In the genomic region with DNA sequence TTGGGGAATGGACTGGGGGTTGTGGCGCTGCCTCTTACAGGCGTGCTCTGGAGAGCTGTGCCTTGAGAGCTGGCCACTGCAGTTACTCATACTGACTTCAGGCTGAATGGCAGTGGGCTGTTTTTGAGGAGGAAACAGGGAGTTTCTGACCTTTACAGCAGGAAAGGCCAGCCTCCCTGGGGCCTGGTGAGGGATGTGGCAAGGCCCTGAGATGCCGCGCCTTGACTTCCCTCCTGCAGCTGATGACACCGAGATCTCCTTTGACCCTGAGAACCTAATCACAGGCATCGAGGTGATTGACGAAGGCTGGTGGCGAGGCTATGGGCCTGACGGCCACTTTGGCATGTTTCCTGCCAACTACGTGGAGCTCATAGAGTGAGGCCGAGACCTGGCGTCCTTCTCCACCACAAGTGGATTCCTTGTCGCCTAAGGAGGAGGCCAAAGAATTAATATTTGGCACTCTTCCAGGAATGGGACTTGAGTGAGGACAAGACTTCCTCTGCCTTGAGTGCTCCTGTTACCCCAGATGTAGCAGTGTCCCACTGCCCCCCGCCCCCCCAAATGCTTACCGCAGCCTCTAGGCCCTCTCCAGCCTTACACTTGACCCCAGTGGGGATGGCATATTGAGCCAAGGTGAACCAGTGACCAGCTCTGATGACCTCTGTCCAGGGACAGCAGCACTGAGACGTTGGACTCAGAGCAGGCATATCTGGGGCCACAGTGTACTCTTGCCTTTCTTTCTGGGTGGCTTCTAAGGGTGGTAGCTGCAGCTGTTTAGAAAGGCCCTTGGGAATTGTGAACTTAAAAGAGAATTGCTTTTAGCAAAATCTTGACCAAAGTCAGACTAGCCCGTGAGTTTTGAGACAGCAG, we compare ENCODE assay signal across 17 mouse cellular contexts. TPM values are rescaled to one million over a fixed set of nuclear protein-coding genes. Genes with fewer than 3 reads are reported as not detected.
A peak's percentile ranks its signal among the peaks of the same experiment; 100 is the strongest.
DNase-seq lines count a peak whose midpoint lies in the region; ATAC-seq and TF ChIP-seq lines count a peak whose summit lies in the region.
"Had no signal": no experiment of that assay in that cellular context is flagged by ENCODE, and none has a peak within 500 bp of the region (broad histone marks: within the 10 kb centered on the region; RNA-seq: fewer than 3 reads in every experiment).

No protein-coding gene starts in this region.

- 62% methylated on average over 17 of the region's 17 CpGs for WGBS in heart, embryonic 13.5 days
- 90% methylated on average over 17 of the region's 17 CpGs for WGBS in hindbrain, embryonic 12.5 days
- WGBS in midbrain, embryonic 14.5 days = 91% methylated on average over 17 of the region's 17 CpGs

- TF ChIP-seq CTCF in gastrocnemius, adult 2 months (IDR thresholded peaks at IDR 0.05) = no peak

- H3K4me1 ChIP-seq in heart, embryonic 13.5 days = peaks cover 52% of the 10 kb centered on the region
- H3K4me1 ChIP-seq in hindbrain, embryonic 12.5 days = peaks cover 10% of the 10 kb centered on the region
- no peaks in the 10 kb centered on the region for H3K4me1 ChIP-seq in midbrain, embryonic 14.5 days (ENCODE audit: control insufficient read depth, insufficient read depth, low read length)

- DNase-seq in heart, adult 18-20 months = no peak
- DNase-seq in gastrocnemius, adult 2 months = peak; percentile 73
- DNase-seq in gastrocnemius, postnatal 14 days = peak; percentile 35
- peak; percentile 68 for DNase-seq in lung, postnatal 14 days
- DNase-seq in midbrain, embryonic 14.5 days = no peak
- DNase-seq: cerebellum, postnatal 25 days; kidney, postnatal 10 days; thymus, postnatal 14 days had no signal

- no peak overlapping the region for H3K4me3 ChIP-seq in heart, embryonic 13.5 days
- H3K4me3 ChIP-seq in gastrocnemius, adult 2 months = no peak overlapping the region
- H3K4me3 ChIP-seq in hindbrain, embryonic 12.5 days = no peak overlapping the region
- no peak overlapping the region for H3K4me3 ChIP-seq in midbrain, embryonic 14.5 days (replicated peaks; ENCODE audit: low read depth, low read length)
- H3K4me3 ChIP-seq: embryonic facial prominence, embryonic 10.5 days; limb, embryonic 12.5 days; liver, embryonic 15.5 days; midbrain, embryonic 10.5 days; stomach, embryonic 15.5 days had no signal

- no peak overlapping the region; the same call in 1 of the 2 replicates for H3K9ac ChIP-seq in heart, embryonic 13.5 days
- H3K9ac ChIP-seq in hindbrain, embryonic 12.5 days = no peak overlapping the region
- H3K9ac ChIP-seq in midbrain, embryonic 14.5 days (replicated peaks; ENCODE audit: low read length) = no peak overlapping the region; the same call in 1 of the 2 replicates
- H3K9ac ChIP-seq: limb, embryonic 12.5 days; liver, embryonic 15.5 days; stomach, embryonic 15.5 days had no signal

- peaks cover 66% of the 10 kb centered on the region for H3K36me3 ChIP-seq in heart, embryonic 13.5 days
- peaks cover 62% of the 10 kb centered on the region for H3K36me3 ChIP-seq in hindbrain, embryonic 12.5 days
- peaks cover 69% of the 10 kb centered on the region for H3K36me3 ChIP-seq in midbrain, embryonic 14.5 days (ENCODE audit: control insufficient read depth, insufficient read depth, low read length)

- H3K9me3 ChIP-seq in heart, embryonic 13.5 days = no peaks in the 10 kb centered on the region
- no peaks in the 10 kb centered on the region for H3K9me3 ChIP-seq in hindbrain, embryonic 12.5 days (replicated peaks)
- H3K9me3 ChIP-seq in midbrain, embryonic 14.5 days (ENCODE audit: control insufficient read depth, low read length) = no peaks in the 10 kb centered on the region
- H3K9me3 ChIP-seq: embryonic facial prominence, embryonic 10.5 days; limb, embryonic 12.5 days; liver, embryonic 15.5 days; midbrain, embryonic 10.5 days; stomach, embryonic 15.5 days had no signal

- H3K27me3 ChIP-seq in heart, embryonic 13.5 days (replicated peaks) = no peaks in the 10 kb centered on the region
- H3K27me3 ChIP-seq in hindbrain, embryonic 12.5 days = no peaks in the 10 kb centered on the region
- H3K27me3 ChIP-seq in midbrain, embryonic 14.5 days (ENCODE audit: control insufficient read depth, insufficient read depth, low read length) = no peaks in the 10 kb centered on the region
- H3K27me3 ChIP-seq: CH12.LX; limb, embryonic 12.5 days; liver, embryonic 15.5 days; stomach, embryonic 15.5 days had no signal

- no peak overlapping the region for H3K4me2 ChIP-seq in heart, embryonic 13.5 days
- no peak overlapping the region for H3K4me2 ChIP-seq in hindbrain, embryonic 12.5 days (replicated peaks)
- no peak overlapping the region for H3K4me2 ChIP-seq in midbrain, embryonic 14.5 days (ENCODE audit: low read length)
- H3K4me2 ChIP-seq: limb, embryonic 12.5 days; liver, embryonic 15.5 days; stomach, embryonic 15.5 days had no signal

- intact Hi-C loops in gastrocnemius, adult 2 months (cut with DNase I) = no loop called here
- intact Hi-C loops in gastrocnemius, postnatal 14 days (cut with DNase I; ENCODE audit: low total_unique reads) = no loop called here

- 0 out of 2 replicates have a peak overlapping the region, but pooled peaks have one; percentile 14 for H3K27ac ChIP-seq in heart, embryonic 13.5 days (replicated peaks)
- H3K27ac ChIP-seq in gastrocnemius, adult 2 months = peak overlapping the region; percentile 98
- no peak overlapping the region for H3K27ac ChIP-seq in hindbrain, embryonic 12.5 days
- H3K27ac ChIP-seq in midbrain, embryonic 14.5 days (replicated peaks; ENCODE audit: low read depth, low read length) = no peak overlapping the region
- H3K27ac ChIP-seq: embryonic facial prominence, embryonic 10.5 days; limb, embryonic 12.5 days; liver, embryonic 15.5 days; midbrain, embryonic 10.5 days; stomach, embryonic 15.5 days had no signal

- ATAC-seq in heart, embryonic 13.5 days (ENCODE audit: extremely low read depth, insufficient number of reproducible peaks, low FRiP score, low TSS enrichment) = no peak
- no peak for ATAC-seq in hindbrain, embryonic 12.5 days (ENCODE audit: low FRiP score)
- ATAC-seq in midbrain, embryonic 14.5 days (ENCODE audit: low FRiP score, low TSS enrichment) = no peak
- ATAC-seq: inflammation-experienced regulatory T-cells, adult 6 months had no signal

RNA-seq across cellular contexts. Expression of a gene that starts 3.7 kb away (rescaled TPM):
- 801 and 908 TPM in 2 replicates for polyA plus RNA-seq in heart, embryonic 13.5 days (2015; fragmentation: Nextera tagmentation; extraction: Ambion mirVana)
- 1,000 to 10,000 TPM in 1 of 2 experiments, 100 to 1,000 TPM in 1; 827 to 1,050 TPM for total RNA-seq in heart, adult 18-20 months (2021)
- 1,000 to 10,000 TPM; 2,835 to 2,943 TPM for total RNA-seq in gastrocnemius, adult 2 months (2021)
- total RNA-seq in gastrocnemius, postnatal 14 days (2021) = 1,000 to 10,000 TPM; 3,325 to 3,362 TPM
- 6.6 and 13.2 TPM in 2 replicates for polyA plus RNA-seq in hindbrain, embryonic 12.5 days (2016; fragmentation: Nextera tagmentation; extraction: Ambion mirVana)
- 2.1 and 2.3 TPM in 2 replicates for polyA plus RNA-seq in midbrain, embryonic 14.5 days (2014; fragmentation: Nextera tagmentation; extraction: Ambion mirVana)

RNA-seq across cellular contexts. Expression of a gene that starts 11.6 kb away (rescaled TPM):
- 85.7 and 86.0 TPM in 2 replicates for polyA plus RNA-seq in heart, embryonic 13.5 days (2015; fragmentation: Nextera tagmentation; extraction: Ambion mirVana)
- 10 to 100 TPM; 29.3 to 31.6 TPM for total RNA-seq in heart, adult 18-20 months (2021)
- total RNA-seq in gastrocnemius, adult 2 months (2021) = 10 to 100 TPM; 10.7 to 14.0 TPM
- total RNA-seq in gastrocnemius, postnatal 14 days (2021) = 10 to 100 TPM; 18.7 to 21.6 TPM
- polyA plus RNA-seq in hindbrain, embryonic 12.5 days (2016; fragmentation: Nextera tagmentation; extraction: Ambion mirVana) = 145 and 153 TPM in 2 replicates
- polyA plus RNA-seq in midbrain, embryonic 14.5 days (2014; fragmentation: Nextera tagmentation; extraction: Ambion mirVana) = 145 and 148 TPM in 2 replicates

RNA-seq across cellular contexts. Expression of a gene that starts 37.7 kb away (rescaled TPM):
- polyA plus RNA-seq in heart, embryonic 13.5 days (2015; fragmentation: Nextera tagmentation; extraction: Ambion mirVana) = 26.6 and 30.0 TPM in 2 replicates
- total RNA-seq in heart, adult 18-20 months (2021) = 10 to 100 TPM; 58.9 to 59.4 TPM
- total RNA-seq in gastrocnemius, adult 2 months (2021) = 10 to 100 TPM; 42.2 to 48.9 TPM
- 10 to 100 TPM; 32.7 to 38.4 TPM for total RNA-seq in gastrocnemius, postnatal 14 days (2021)
- polyA plus RNA-seq in hindbrain, embryonic 12.5 days (2016; fragmentation: Nextera tagmentation; extraction: Ambion mirVana) = 26.1 and 26.6 TPM in 2 replicates
- 21.5 and 23.9 TPM in 2 replicates for polyA plus RNA-seq in midbrain, embryonic 14.5 days (2014; fragmentation: Nextera tagmentation; extraction: Ambion mirVana)

RNA-seq across cellular contexts. Expression of a gene that starts 38.0 kb away (rescaled TPM):
- polyA plus RNA-seq in heart, embryonic 13.5 days (2015; fragmentation: Nextera tagmentation; extraction: Ambion mirVana) = 5.8 and 6.9 TPM in 2 replicates
- 1 to 10 TPM; 1.7 to 3.3 TPM for total RNA-seq in heart, adult 18-20 months (2021)
- 1 to 10 TPM; 1.7 to 3.1 TPM for total RNA-seq in gastrocnemius, adult 2 months (2021)
- total RNA-seq in gastrocnemius, postnatal 14 days (2021) = 1 to 10 TPM; 2.1 to 3.3 TPM
- polyA plus RNA-seq in hindbrain, embryonic 12.5 days (2016; fragmentation: Nextera tagmentation; extraction: Ambion mirVana) = 8.5 TPM in 2 replicates
- 4.9 and 5.2 TPM in 2 replicates for polyA plus RNA-seq in midbrain, embryonic 14.5 days (2014; fragmentation: Nextera tagmentation; extraction: Ambion mirVana)

Comparison
In these comparisons a context has a peak if more than half of its experiments do, and no peak if none do; other contexts are left out.
1. H3K27ac ChIP-seq: peak in heart, embryonic 13.5 days (single experiment) and gastrocnemius, adult 2 months (single experiment); none in hindbrain, embryonic 12.5 days (single experiment) and midbrain, embryonic 14.5 days (single experiment).
2. DNase-seq: peak in gastrocnemius, adult 2 months (single experiment), gastrocnemius, postnatal 14 days (single experiment) and lung, postnatal 14 days (single experiment); none in heart, adult 18-20 months (0 of 2) and midbrain, embryonic 14.5 days (single experiment).